Mouse (Mus musculus) neural tube, embryonic 12.5 days (tissue): ENCODE results near the gene Zfp970. TPM values are rescaled to one million over a fixed set of nuclear protein-coding genes. Genes with fewer than 3 reads are reported as not detected.
A peak's percentile ranks its signal among the peaks of the same experiment; 100 is the strongest.
"Not testable (repeated sequence)": the region's sequence is repeated elsewhere in the genome, so short reads cannot be mapped to it uniquely, and the experiment has no call there.

Experiments
- ATAC-seq: fragments of 200-750 bp; cut with Nextera tagmentation; 2 replicates; pipeline ENCODE4 v1.8.0; 2017; ENCODE audit warnings: low read depth, mild to moderate bottlenecking, moderate TSS enrichment, moderate library complexity; ENCODE audit not compliant: low FRiP score
- H3K27ac ChIP-seq: fragments of 300-500 bp; sonication (generic); 2 replicates; pipeline ENCODE4 v1.5.1; 2016
- H3K27me3 ChIP-seq: fragments of 300-500 bp; sonication (generic); replicated peaks from 2 replicates; pipeline ENCODE4 v1.6.1; 2016; ENCODE audit warnings: mild to moderate bottlenecking
- H3K36me3 ChIP-seq: fragments of 300-500 bp; sonication (generic); 2 replicates; pipeline ENCODE4 v1.6.1; 2016; ENCODE audit warnings: mild to moderate bottlenecking
- H3K4me1 ChIP-seq: fragments of 300-500 bp; sonication (generic); 2 replicates; pipeline ENCODE4 v1.6.1; 2016
- H3K4me2 ChIP-seq: fragments of 300-500 bp; sonication (generic); replicated peaks from 2 replicates; pipeline ENCODE4 v1.6.1; 2016; ENCODE audit warnings: mild to moderate bottlenecking
- H3K4me3 ChIP-seq: fragments of 300-500 bp; sonication (generic); 2 replicates; pipeline ENCODE4 v1.5.1; 2016
- H3K9ac ChIP-seq: fragments of 300-500 bp; sonication (generic); 2 replicates; pipeline ENCODE4 v1.6.1; 2016; ENCODE audit warnings: mild to moderate bottlenecking
- H3K9me3 ChIP-seq: fragments of 300-500 bp; sonication (generic); 2 replicates; pipeline ENCODE4 v1.6.1; 2016; ENCODE audit warnings: mild to moderate bottlenecking
- WGBS: fragments of 180-500 bp; shearing (Covaris S2); methylation state at CpG from one replicate; pipeline ENCODE4 v1.1.7; 2016; 5-methylcytosine and 5-hydroxymethylcytosine counted together
- polyA plus RNA-seq: library from polyadenylated mRNA; unstranded; fragments of >200 nt; fragmentation: Nextera tagmentation; extraction: Ambion mirVana; gene quantifications from 2 replicates; pipeline ENCODE4 v1.2.1, GENCODE M21; 2016

The Zfp970 gene
- polyA plus RNA-seq = 3.9 and 7.8 TPM in 2 replicates

- H3K4me1 ChIP-seq, H3K9me3 ChIP-seq, ATAC-seq, H3K27me3 ChIP-seq, H3K9ac ChIP-seq, H3K36me3 ChIP-seq, H3K27ac ChIP-seq: not testable (repeated sequence)
- Histone ChIP-seq H3K4me3 (peak within 1 kb of the TSS; percentile 30), H3K4me2 (peak within 1 kb of the TSS; percentile 46)
- WGBS = 7% methylated on average over 8 of the region's 9 CpGs
Observed at GRCm38 (mm10) chr2:177464676-177465075, at the start of gene Zfp970. Gene Zfp970, plus strand, starts transcription at chr2:177464733.

- H3K4me1 ChIP-seq, H3K36me3 ChIP-seq, H3K9me3 ChIP-seq, H3K27ac ChIP-seq, H3K9ac ChIP-seq, H3K4me3 ChIP-seq, ATAC-seq, H3K4me2 ChIP-seq, H3K27me3 ChIP-seq: not testable (repeated sequence)
Observed at GRCm38 (mm10) chr2:177468222-177468621, 3.7 kb downstream of the Zfp970 start.

DNA sequence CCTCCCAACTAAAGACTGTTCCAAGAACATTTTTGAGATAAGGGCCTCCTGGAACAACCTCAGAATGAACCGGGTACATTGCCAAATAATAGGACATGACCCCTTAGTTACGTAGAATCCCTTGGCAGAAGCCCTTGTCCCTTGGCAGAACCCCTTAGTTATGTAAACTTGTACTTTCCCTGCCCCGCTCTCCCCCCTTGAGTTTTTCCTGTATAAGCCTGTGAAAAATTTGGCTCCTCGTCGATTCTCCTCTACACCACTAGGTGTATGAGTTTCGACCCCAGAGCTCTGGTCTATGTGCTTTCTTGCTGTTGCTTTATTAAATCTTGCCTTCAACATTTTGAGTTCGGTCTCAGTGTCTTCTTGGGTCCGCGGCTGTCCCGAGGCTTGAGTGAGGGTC is 7.7 kb downstream of the Zfp970 start:
- not testable (repeated sequence) for H3K9ac ChIP-seq, H3K4me2 ChIP-seq, H3K27me3 ChIP-seq, H3K36me3 ChIP-seq, H3K27ac ChIP-seq, H3K4me1 ChIP-seq, H3K9me3 ChIP-seq, ATAC-seq, H3K4me3 ChIP-seq
- 94% methylated on average over 7 of the region's 10 CpGs for WGBS

- H3K27me3 ChIP-seq, H3K27ac ChIP-seq, ATAC-seq, H3K4me2 ChIP-seq, H3K9ac ChIP-seq, H3K4me1 ChIP-seq, H3K9me3 ChIP-seq, H3K36me3 ChIP-seq, H3K4me3 ChIP-seq: not testable (repeated sequence)
- 77% methylated on average over 1 of the region's 1 CpGs for WGBS
Observed at GRCm38 (mm10) chr2:177481971-177482370, 17.4 kb downstream of the Zfp970 start.

- WGBS = 82% methylated on average over 11 of the region's 11 CpGs
- not testable (repeated sequence) for H3K4me3 ChIP-seq, H3K4me2 ChIP-seq, H3K36me3 ChIP-seq, H3K27me3 ChIP-seq, H3K27ac ChIP-seq, ATAC-seq, H3K9ac ChIP-seq, H3K9me3 ChIP-seq, H3K4me1 ChIP-seq
Observed at GRCm38 (mm10) chr2:177483238-177483948, 18.9 kb downstream of the Zfp970 start.

DNA sequence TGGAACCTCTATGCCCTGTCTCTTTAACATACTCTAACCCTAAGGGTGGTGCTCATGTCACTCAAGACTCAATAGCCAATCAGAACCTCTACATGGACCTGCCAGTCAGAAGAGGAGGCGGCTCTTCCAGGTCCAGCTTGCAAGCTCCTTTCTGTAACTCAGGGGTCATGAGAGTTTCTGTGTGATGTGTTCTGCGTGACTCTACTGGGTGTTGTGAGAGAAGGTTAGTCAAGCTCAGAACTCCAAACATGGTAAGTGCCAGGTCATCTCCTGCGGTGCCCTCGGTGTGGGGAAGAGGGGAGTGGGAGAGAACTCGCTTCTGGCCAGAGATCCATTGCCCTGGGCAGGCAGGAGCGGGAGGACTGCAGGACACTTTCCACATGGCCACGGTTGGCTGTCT is 33.5 kb downstream of the Zfp970 start, which contains the start of gene Gm14403:
Gene Gm14403 (plus strand): TSS at position 149 of the 400 bp plus-strand sequence.
- H3K4me3 ChIP-seq = peak within 1 kb of the TSS; percentile 20; the same call in 1 of the 2 replicates
- not testable (repeated sequence) for H3K27me3 ChIP-seq, ATAC-seq, H3K27ac ChIP-seq, H3K36me3 ChIP-seq, H3K4me1 ChIP-seq, H3K9ac ChIP-seq, H3K9me3 ChIP-seq
- WGBS = 19% methylated on average over 7 of the region's 7 CpGs
- H3K4me2 ChIP-seq = peak within 1 kb of the TSS; percentile 38

DNA sequence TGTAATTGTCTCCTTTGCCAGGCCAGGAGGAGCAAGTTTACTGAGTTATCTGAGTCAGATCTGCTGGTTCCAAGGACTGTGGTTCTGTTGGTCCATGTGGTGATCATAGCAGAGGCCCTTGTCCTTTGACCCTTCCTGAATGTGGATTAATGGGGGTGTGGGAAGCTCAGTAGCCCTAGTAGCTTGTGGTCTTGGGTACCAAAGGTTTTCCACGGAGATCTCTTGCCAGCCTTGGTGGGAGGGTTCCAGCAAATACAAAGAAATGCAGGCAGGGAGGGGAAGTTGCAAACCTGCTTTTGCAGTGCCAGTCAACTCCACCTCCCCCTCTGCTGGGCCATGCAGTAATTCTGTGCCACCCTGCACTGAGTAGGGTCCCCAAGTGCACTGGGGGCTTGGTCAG is 34.6 kb downstream of the Zfp970 start:
- not testable (repeated sequence) for H3K9ac ChIP-seq, H3K4me2 ChIP-seq, H3K9me3 ChIP-seq, H3K27ac ChIP-seq, H3K4me3 ChIP-seq, H3K27me3 ChIP-seq, H3K4me1 ChIP-seq, H3K36me3 ChIP-seq, ATAC-seq
- WGBS = 50% methylated on average over 1 of the region's 1 CpGs

GRCm38 (mm10) chr2:177505211-177505719 is 40.7 kb downstream of the Zfp970 start:
- H3K36me3 ChIP-seq, H3K4me2 ChIP-seq, ATAC-seq, H3K4me3 ChIP-seq, H3K27me3 ChIP-seq, H3K4me1 ChIP-seq, H3K27ac ChIP-seq, H3K9ac ChIP-seq, H3K9me3 ChIP-seq: not testable (repeated sequence)
- WGBS = 94% methylated on average over 1 of the region's 1 CpGs

DNA sequence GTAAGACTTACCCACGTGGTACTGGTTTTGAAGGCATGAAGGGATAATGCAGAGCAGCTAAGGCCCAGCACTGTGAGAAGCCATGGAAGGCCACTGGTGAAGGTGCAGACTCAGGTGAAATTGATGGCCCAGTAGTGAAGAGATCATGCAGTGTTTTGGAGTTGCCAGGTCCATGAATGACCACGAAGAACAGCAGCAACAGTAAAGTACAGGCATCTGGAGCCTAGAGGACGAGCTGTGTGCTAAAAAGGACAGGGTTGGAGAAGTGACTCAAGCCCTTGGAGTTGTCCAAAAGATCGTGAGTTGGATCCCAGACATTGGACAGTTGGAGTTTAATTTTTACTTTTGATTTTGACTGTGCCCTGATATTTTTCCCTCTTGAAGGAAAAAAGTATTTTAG is 46.8 kb downstream of the Zfp970 start:
- not testable (repeated sequence) for ATAC-seq, H3K27ac ChIP-seq, H3K4me2 ChIP-seq, H3K9me3 ChIP-seq, H3K4me3 ChIP-seq, H3K4me1 ChIP-seq, H3K36me3 ChIP-seq, H3K9ac ChIP-seq, H3K27me3 ChIP-seq
- 74% methylated on average over 4 of the region's 4 CpGs for WGBS

- H3K36me3 ChIP-seq, H3K27me3 ChIP-seq, H3K4me2 ChIP-seq, ATAC-seq, H3K9me3 ChIP-seq, H3K4me3 ChIP-seq, H3K27ac ChIP-seq, H3K9ac ChIP-seq, H3K4me1 ChIP-seq: not testable (repeated sequence)
- whole genome bisulfite sequencing = 83% methylated on average over 3 of the region's 3 CpGs
Observed at GRCm38 (mm10) chr2:177511972-177512371, 47.4 kb downstream of the Zfp970 start.

- not testable (repeated sequence) for H3K9ac ChIP-seq, H3K4me2 ChIP-seq, H3K27ac ChIP-seq, H3K4me3 ChIP-seq, H3K4me1 ChIP-seq, H3K36me3 ChIP-seq, ATAC-seq, H3K9me3 ChIP-seq, H3K27me3 ChIP-seq
- WGBS = 87% methylated on average over 4 of the region's 4 CpGs
Observed at GRCm38 (mm10) chr2:177513991-177514479, 49.5 kb downstream of the Zfp970 start.

DNA sequence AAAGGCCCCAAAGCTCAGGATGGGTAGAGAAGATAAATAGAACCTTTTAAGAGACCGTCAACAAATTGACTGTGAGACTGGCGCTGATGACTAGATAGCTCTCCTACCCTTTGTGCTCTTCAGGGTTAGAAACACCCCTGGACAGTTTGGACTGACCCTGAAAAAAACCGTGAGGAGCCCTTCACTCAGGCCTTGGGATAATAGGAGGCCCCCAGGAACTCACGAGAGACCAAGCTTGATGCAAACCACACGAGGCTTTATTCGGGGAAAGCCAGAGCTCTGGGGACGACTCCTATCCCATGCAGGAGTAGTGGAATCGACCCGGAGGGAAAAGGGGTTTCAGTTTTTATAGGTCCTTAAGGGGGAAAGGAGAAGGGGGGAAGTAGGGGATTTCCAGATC is 53.2 kb downstream of the Zfp970 start:
- not testable (repeated sequence) for ATAC-seq, H3K9ac ChIP-seq, H3K36me3 ChIP-seq, H3K4me2 ChIP-seq, H3K27me3 ChIP-seq, H3K4me3 ChIP-seq, H3K4me1 ChIP-seq, H3K27ac ChIP-seq
- H3K9me3 ChIP-seq = peaks cover 10% of the 10 kb centered on the region
- WGBS = 87% methylated on average over 9 of the region's 9 CpGs

DNA sequence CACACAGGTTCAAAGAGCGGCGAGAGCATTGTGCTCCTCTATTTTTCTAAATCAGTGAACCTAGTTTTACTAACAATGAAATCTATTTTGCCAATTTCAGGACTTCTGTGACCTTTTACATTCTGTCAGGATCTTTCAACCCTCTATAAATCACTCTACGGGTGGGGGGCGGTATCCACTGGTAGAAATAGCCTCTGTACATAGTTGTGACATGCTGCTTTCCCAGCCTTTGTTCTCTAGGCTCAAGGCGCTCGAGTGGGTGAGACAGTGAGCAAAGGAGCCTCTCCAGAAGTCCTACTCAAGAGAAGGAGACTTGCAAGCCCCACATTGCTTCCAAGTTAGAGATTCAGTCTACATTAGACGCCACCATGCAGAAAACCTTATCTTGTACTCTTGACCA is 53.8 kb downstream of the Zfp970 start:
- not testable (repeated sequence) for H3K27me3 ChIP-seq, H3K4me1 ChIP-seq, H3K4me3 ChIP-seq, H3K4me2 ChIP-seq, H3K27ac ChIP-seq, H3K36me3 ChIP-seq, H3K9ac ChIP-seq, ATAC-seq
- peaks cover 16% of the 10 kb centered on the region for H3K9me3 ChIP-seq
- 88% methylated on average over 7 of the region's 7 CpGs for WGBS
